Mouse (Mus musculus): ENCODE data around the gene Nr3c2. TPM values are rescaled to one million over a fixed set of nuclear protein-coding genes. Genes with fewer than 3 reads are reported as not detected.

The Nr3c2 gene
- polyA plus RNA-seq, 1 experiment from 2014 or later = 1.4 TPM

DNA sequence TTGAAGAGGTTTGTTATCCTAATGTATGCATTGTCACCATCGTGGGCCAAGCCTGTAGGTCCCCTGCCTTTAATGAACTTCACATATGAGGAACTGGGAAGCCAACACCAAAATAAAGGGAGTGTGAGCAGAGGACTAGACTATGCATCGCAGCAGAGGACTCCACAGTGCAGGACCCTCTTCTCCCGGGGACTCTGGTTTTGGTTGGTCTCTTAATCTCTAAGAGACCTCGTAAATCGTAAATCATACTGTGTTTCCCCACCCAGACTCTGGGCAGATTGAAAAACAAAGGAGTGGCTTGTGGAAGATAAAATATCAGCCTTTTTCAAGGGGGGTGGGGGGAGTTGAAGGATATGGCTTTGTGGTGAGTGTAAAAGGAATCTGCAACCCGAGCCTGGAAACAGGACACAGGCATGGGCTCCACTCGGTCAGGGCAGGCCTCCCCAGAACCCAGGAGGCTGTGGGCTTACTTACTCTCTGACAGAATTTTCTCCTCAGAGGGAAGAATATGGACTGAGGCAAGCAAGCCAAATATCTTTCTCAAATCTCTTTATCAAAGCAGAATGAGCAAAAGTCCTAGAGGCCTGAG is 234.6 kb downstream of the Nr3c2 start:
- no peaks in the 10 kb centered on the region for H3K9me3 ChIP-seq (ENCODE audit: control insufficient read depth, low read length)
- H3K4me3 ChIP-seq (ENCODE audit: low read depth, low read length) = no peak overlapping the region
- 0 out of 2 replicates have a peak, but pooled peaks have one; percentile 15 for ATAC-seq (replicated peaks; ENCODE audit: low FRiP score)
- H3K36me3 ChIP-seq (ENCODE audit: control insufficient read depth, insufficient read depth, low read length) = no peaks in the 10 kb centered on the region
- H3K4me1 ChIP-seq (replicated peaks; ENCODE audit: control insufficient read depth, insufficient read depth, low read length) = no peaks in the 10 kb centered on the region
- H3K27ac ChIP-seq (ENCODE audit: low read depth, low read length) = no peak overlapping the region
- no peak overlapping the region for H3K4me2 ChIP-seq
- 46% methylated on average over 7 of the region's 7 CpGs for WGBS
- no peaks in the 10 kb centered on the region for H3K27me3 ChIP-seq (replicated peaks; ENCODE audit: control insufficient read depth, insufficient read depth, low read length)
- DNase-seq (ENCODE audit: low spot score) = no peak
- H3K9ac ChIP-seq (ENCODE audit: low read depth, low read length) = no peak overlapping the region

DNA sequence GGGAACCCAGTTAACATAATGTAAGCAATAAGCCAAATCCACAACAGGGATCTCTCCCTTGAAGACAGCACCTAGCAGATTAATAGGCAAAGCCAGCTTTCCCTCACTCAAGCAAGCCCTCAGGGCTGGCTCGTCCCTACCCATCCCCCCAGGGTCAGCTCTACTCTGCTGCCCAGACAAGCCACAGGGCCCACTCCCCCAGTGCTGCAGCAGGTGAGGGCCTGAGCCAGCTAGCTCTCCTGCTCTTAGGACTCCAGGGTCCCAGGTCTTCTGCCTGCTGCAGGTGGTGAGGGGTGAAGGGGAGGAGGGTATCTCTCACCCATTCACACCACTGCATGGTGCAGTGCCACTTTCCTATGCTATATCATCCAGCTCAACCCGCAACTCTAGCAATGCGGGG is 246.0 kb downstream of the Nr3c2 start:
- H3K36me3 ChIP-seq (ENCODE audit: control insufficient read depth, insufficient read depth, low read length) = no peaks in the 10 kb centered on the region
- no peaks in the 10 kb centered on the region for H3K4me1 ChIP-seq (replicated peaks; ENCODE audit: control insufficient read depth, insufficient read depth, low read length)
- no peaks in the 10 kb centered on the region for H3K9me3 ChIP-seq (ENCODE audit: control insufficient read depth, low read length)
- no peak overlapping the region for H3K9ac ChIP-seq (ENCODE audit: low read depth, low read length)
- H3K27me3 ChIP-seq (replicated peaks; ENCODE audit: control insufficient read depth, insufficient read depth, low read length) = no peaks in the 10 kb centered on the region
- ATAC-seq (replicated peaks; ENCODE audit: low FRiP score) (no peak), DNase-seq (ENCODE audit: low spot score) (no peak)
- no peak overlapping the region for H3K27ac ChIP-seq (ENCODE audit: low read depth, low read length)
- whole genome bisulfite sequencing = 71% methylated on average over 3 of the region's 3 CpGs
- no peak overlapping the region for H3K4me2 ChIP-seq
- H3K4me3 ChIP-seq (ENCODE audit: low read depth, low read length) = no peak overlapping the region

DNA sequence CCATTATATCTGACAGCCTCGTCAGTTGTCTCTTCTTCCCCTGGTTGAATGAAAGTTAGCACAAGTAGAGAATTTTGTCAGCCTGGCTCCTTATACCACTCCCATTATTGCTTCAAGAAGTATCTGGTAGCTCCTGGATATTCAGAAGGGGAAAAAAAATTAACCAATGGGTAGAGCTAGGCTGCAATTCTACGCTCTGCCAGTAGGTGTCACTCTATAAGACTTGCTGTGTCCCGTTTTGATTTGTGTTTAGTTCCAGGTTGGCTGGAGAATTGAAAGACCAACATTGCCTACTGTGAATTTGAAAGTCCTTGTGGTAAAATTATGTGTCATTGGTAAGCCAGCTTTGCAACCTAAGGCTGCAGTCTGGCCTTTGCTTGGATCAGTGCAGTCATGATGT is 255.3 kb downstream of the Nr3c2 start:
- no peaks in the 10 kb centered on the region for H3K27me3 ChIP-seq (replicated peaks; ENCODE audit: control insufficient read depth, insufficient read depth, low read length)
- DNase-seq (ENCODE audit: low spot score) (no peak), ATAC-seq (replicated peaks; ENCODE audit: low FRiP score) (no peak)
- WGBS = 43% methylated on average over 3 of the region's 3 CpGs
- H3K4me3 ChIP-seq (ENCODE audit: low read depth, low read length) = no peak overlapping the region
- H3K27ac ChIP-seq (ENCODE audit: low read depth, low read length) = no peak overlapping the region
- no peak overlapping the region for H3K9ac ChIP-seq (ENCODE audit: low read depth, low read length)
- H3K4me1 ChIP-seq (replicated peaks; ENCODE audit: control insufficient read depth, insufficient read depth, low read length) = no peaks in the 10 kb centered on the region
- no peak overlapping the region for H3K4me2 ChIP-seq
- no peaks in the 10 kb centered on the region for H3K9me3 ChIP-seq (ENCODE audit: control insufficient read depth, low read length)
- H3K36me3 ChIP-seq (ENCODE audit: control insufficient read depth, insufficient read depth, low read length) = no peaks in the 10 kb centered on the region

DNA sequence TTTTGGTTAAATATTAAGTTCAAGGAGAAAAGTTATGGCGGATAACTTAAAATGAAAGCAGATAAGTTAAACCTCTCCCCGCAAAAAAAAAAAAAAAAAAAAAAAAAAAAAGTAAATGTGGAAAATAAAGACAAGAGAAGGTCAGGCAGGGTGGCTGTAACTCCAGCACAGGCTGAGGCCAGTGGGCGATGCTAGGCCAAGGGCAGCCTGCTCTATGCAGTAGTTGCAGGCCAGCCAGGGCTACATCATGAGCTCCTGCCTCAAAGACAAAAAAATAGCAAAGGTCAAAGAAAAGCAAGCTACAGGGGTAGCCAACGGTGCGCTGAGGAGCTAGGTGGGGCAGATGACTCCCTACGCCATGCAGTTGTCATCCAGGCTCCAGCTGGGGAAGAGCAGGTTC is 270.1 kb downstream of the Nr3c2 start:
- H3K27ac ChIP-seq (ENCODE audit: low read depth, low read length) = no peak overlapping the region
- H3K27me3 ChIP-seq (replicated peaks; ENCODE audit: control insufficient read depth, insufficient read depth, low read length) = no peaks in the 10 kb centered on the region
- H3K9me3 ChIP-seq (ENCODE audit: control insufficient read depth, low read length) = no peaks in the 10 kb centered on the region
- no peak overlapping the region for H3K4me2 ChIP-seq
- H3K4me1 ChIP-seq (replicated peaks; ENCODE audit: control insufficient read depth, insufficient read depth, low read length) = no peaks in the 10 kb centered on the region
- H3K36me3 ChIP-seq (ENCODE audit: control insufficient read depth, insufficient read depth, low read length) = no peaks in the 10 kb centered on the region
- no peak overlapping the region for H3K4me3 ChIP-seq (ENCODE audit: low read depth, low read length)
- WGBS = 95% methylated on average over 6 of the region's 6 CpGs
- ATAC-seq (replicated peaks; ENCODE audit: low FRiP score) (no peak), DNase-seq (ENCODE audit: low spot score) (no peak)
- H3K9ac ChIP-seq (ENCODE audit: low read depth, low read length) = no peak overlapping the region

DNA sequence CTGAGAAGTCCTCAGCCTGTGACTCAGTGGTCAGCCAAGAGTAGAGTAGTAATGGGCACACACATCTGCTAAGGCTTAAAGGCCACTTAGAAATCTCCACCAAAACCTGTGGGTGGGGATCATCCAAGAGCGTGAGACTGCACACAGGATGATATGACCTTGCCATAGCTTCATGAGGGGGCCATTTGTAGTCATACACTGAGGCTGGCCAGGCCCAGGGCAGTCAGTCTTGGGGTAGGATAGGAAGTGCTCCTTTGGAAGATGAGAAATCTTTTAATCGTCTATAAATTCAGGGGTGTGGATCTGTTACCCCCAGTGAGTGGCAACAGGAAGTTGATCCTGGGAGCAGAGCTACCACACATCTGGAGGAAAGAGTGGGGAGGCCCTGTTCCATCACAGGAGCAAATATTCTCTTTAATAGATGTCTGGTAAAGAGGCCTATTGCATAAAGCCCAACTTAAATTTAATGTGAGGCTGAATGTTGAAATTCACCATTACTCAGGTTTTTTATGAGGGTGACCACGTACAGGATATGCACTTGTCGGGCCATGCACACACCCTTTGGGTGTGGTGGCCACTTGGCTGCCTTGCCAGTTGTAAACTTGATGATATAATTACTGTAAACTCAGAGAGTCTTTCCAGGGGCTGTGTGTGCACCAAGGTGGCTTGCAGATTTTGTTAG is 270.7 kb downstream of the Nr3c2 start:
- Histone ChIP-seq H3K27me3 (replicated peaks; ENCODE audit: control insufficient read depth, insufficient read depth, low read length) (no peaks in the 10 kb centered on the region), H3K36me3 (ENCODE audit: control insufficient read depth, insufficient read depth, low read length) (no peaks in the 10 kb centered on the region), H3K9me3 (ENCODE audit: control insufficient read depth, low read length) (no peaks in the 10 kb centered on the region), H3K4me1 (replicated peaks; ENCODE audit: control insufficient read depth, insufficient read depth, low read length) (no peaks in the 10 kb centered on the region), H3K4me2 (no peak overlapping the region), H3K27ac (ENCODE audit: low read depth, low read length) (no peak overlapping the region), H3K9ac (ENCODE audit: low read depth, low read length) (no peak overlapping the region), H3K4me3 (ENCODE audit: low read depth, low read length) (no peak overlapping the region)
- 74% methylated on average over 4 of the region's 4 CpGs for WGBS
- no peak for DNase-seq (ENCODE audit: low spot score)
- ATAC-seq (replicated peaks; ENCODE audit: low FRiP score) = no peak

DNA sequence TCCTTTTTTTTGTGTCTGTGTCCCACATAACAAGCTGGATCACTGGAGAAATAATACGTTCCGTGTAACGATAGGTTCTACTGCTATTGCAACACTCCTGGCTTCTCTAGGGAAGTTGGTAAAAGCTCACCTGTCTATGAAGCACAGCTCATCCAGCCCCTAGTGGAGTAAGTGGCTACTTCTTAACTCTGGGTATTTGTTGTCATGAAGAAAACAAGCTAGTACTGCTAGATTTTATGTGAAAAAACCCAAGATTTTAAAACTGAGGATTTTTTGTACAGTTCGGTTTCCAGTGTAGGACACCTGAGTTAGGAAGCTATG is 271.2 kb downstream of the Nr3c2 start:
- Histone ChIP-seq H3K27me3 (replicated peaks; ENCODE audit: control insufficient read depth, insufficient read depth, low read length) (no peaks in the 10 kb centered on the region), H3K9me3 (ENCODE audit: control insufficient read depth, low read length) (no peaks in the 10 kb centered on the region), H3K4me1 (replicated peaks; ENCODE audit: control insufficient read depth, insufficient read depth, low read length) (no peaks in the 10 kb centered on the region), H3K9ac (ENCODE audit: low read depth, low read length) (no peak overlapping the region), H3K27ac (ENCODE audit: low read depth, low read length) (no peak overlapping the region), H3K4me2 (no peak overlapping the region), H3K36me3 (ENCODE audit: control insufficient read depth, insufficient read depth, low read length) (no peaks in the 10 kb centered on the region), H3K4me3 (ENCODE audit: low read depth, low read length) (no peak overlapping the region)
- 79% methylated on average over 4 of the region's 4 CpGs for WGBS
- DNase-seq (ENCODE audit: low spot score) (no peak), ATAC-seq (replicated peaks; ENCODE audit: low FRiP score) (no peak)

DNA sequence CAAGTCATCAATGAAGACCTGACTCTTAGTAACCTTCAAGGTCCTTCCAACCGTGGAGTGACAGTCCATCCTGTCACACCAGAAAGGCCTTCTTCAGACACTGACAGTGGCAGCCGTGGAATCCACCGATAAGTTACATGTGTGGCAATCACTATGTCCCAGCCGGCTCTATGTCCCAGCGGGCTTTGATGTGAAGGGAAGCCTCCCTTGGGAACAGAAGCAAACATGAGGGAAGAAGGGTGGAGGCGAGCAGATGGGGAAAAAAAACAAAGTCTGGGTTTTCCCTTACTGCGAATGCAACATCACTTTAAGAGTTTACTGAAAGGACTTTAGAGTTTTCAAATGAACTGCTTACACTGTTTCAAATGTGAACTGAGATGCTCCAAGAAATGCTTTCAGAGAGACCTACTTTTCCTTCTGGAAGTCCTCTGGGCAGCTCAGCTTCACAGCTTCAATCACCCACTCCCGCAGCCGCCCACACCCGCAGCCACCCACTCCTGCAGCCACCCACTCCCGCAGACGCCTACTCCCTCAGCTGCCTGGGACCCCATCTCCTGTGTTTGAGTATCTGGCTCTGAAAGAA is 273.9 kb downstream of the Nr3c2 start:
- ATAC-seq (replicated peaks; ENCODE audit: low FRiP score) (no peak), DNase-seq (ENCODE audit: low spot score) (no peak)
- no peaks in the 10 kb centered on the region for H3K9me3 ChIP-seq (ENCODE audit: control insufficient read depth, low read length)
- H3K4me2 ChIP-seq = no peak overlapping the region
- H3K4me3 ChIP-seq (ENCODE audit: low read depth, low read length) = no peak overlapping the region
- no peak overlapping the region for H3K27ac ChIP-seq (ENCODE audit: low read depth, low read length)
- no peaks in the 10 kb centered on the region for H3K27me3 ChIP-seq (replicated peaks; ENCODE audit: control insufficient read depth, insufficient read depth, low read length)
- H3K4me1 ChIP-seq (replicated peaks; ENCODE audit: control insufficient read depth, insufficient read depth, low read length) = no peaks in the 10 kb centered on the region
- WGBS = 70% methylated on average over 12 of the region's 12 CpGs
- no peaks in the 10 kb centered on the region for H3K36me3 ChIP-seq (ENCODE audit: control insufficient read depth, insufficient read depth, low read length)
- no peak overlapping the region for H3K9ac ChIP-seq (ENCODE audit: low read depth, low read length)

DNA sequence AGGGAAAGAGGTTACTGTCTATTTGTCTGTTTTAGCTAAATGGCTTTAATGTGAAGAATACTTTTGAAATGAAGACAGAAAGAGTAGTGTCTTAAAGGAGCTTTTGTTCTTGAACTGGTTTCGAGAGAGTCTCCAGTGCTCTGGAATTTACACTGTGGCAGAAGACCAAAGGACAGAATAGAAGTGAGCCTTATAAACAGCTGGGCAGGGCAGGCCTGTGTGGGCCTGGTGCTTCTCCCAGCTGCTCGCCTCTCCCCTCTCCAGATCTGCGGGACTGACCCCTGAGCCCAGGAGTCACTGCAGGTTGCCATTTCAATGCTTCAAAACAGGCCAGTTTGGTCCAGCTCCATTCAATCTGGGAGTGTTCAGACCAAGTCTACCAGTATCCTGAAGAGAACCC is 274.5 kb downstream of the Nr3c2 start:
- Histone ChIP-seq H3K4me2 (no peak overlapping the region), H3K36me3 (ENCODE audit: control insufficient read depth, insufficient read depth, low read length) (no peaks in the 10 kb centered on the region), H3K27ac (ENCODE audit: low read depth, low read length) (no peak overlapping the region), H3K4me3 (ENCODE audit: low read depth, low read length) (no peak overlapping the region), H3K9ac (ENCODE audit: low read depth, low read length) (no peak overlapping the region), H3K27me3 (replicated peaks; ENCODE audit: control insufficient read depth, insufficient read depth, low read length) (no peaks in the 10 kb centered on the region), H3K9me3 (ENCODE audit: control insufficient read depth, low read length) (no peaks in the 10 kb centered on the region), H3K4me1 (replicated peaks; ENCODE audit: control insufficient read depth, insufficient read depth, low read length) (no peaks in the 10 kb centered on the region)
- no peak for ATAC-seq (replicated peaks; ENCODE audit: low FRiP score)
- WGBS = 66% methylated on average over 3 of the region's 3 CpGs
- DNase-seq (ENCODE audit: low spot score) = no peak

DNA sequence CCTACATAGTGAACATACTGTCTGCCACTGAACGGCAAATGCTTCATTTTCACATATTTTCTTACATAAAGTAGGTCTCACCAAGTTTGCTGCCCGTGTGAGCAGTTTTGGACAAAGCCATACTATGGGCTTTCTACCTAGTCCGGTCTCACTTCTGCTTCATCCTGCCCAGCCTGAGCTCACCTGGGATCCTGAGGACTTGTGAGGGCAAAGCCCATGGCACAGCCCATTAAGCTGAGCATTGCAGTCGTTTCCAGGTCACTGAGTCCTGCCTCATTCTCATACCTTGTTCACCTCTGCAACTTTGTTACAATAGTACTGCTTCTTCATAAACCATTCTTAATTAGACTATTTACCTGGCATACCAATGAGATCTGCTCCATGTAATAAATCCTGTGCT is 276.2 kb downstream of the Nr3c2 start:
- Histone ChIP-seq H3K4me1 (replicated peaks; ENCODE audit: control insufficient read depth, insufficient read depth, low read length) (no peaks in the 10 kb centered on the region), H3K27me3 (replicated peaks; ENCODE audit: control insufficient read depth, insufficient read depth, low read length) (no peaks in the 10 kb centered on the region), H3K27ac (ENCODE audit: low read depth, low read length) (no peak overlapping the region), H3K36me3 (ENCODE audit: control insufficient read depth, insufficient read depth, low read length) (no peaks in the 10 kb centered on the region), H3K9ac (ENCODE audit: low read depth, low read length) (no peak overlapping the region), H3K9me3 (ENCODE audit: control insufficient read depth, low read length) (no peaks in the 10 kb centered on the region), H3K4me3 (ENCODE audit: low read depth, low read length) (no peak overlapping the region), H3K4me2 (no peak overlapping the region)
- DNase-seq (ENCODE audit: low spot score) = no peak
- ATAC-seq (replicated peaks; ENCODE audit: low FRiP score) = no peak
- 79% methylated on average over 4 of the region's 4 CpGs for WGBS

All from liver, embryonic 11.5 days (tissue).